Mouse (Mus musculus): ENCODE results near the gene Mta3.

Mta3 gene

GRCm38 (mm10) chr17:83810285-83810684, 104.3 kb downstream of the Mta3 start:
- DNase-seq (ENCODE audit: low spot score in 2 of 2): no peak

- DNase-seq (ENCODE audit: low spot score in 2 of 2): peak in 1 of 2 experiments; percentile 27
Observed at GRCm38 (mm10) chr17:83812200-83812944, 106.4 kb downstream of the Mta3 start.

GRCm38 (mm10) chr17:83813050-83813449, 107.1 kb downstream of the Mta3 start:
- DNase-seq (ENCODE audit: low spot score in 2 of 2): no peak

GRCm38 (mm10) chr17:83816996-83817395, 111.0 kb downstream of the Mta3 start:
- no peak for DNase-seq (ENCODE audit: low spot score in 2 of 2)

GRCm38 (mm10) chr17:83819503-83819902, 113.5 kb downstream of the Mta3 start:
- no peak for DNase-seq (ENCODE audit: low spot score in 2 of 2)

GRCm38 (mm10) chr17:83820701-83821100, 114.7 kb downstream of the Mta3 start:
- no peak for DNase-seq (ENCODE audit: low spot score in 2 of 2)

GRCm38 (mm10) chr17:83821876-83822275, 115.9 kb downstream of the Mta3 start:
- DNase-seq (ENCODE audit: low spot score in 2 of 2): no peak

- DNase-seq (ENCODE audit: low spot score in 2 of 2): no peak
Observed at GRCm38 (mm10) chr17:83823835-83824234, 117.9 kb downstream of the Mta3 start.

- DNase-seq (ENCODE audit: low spot score in 2 of 2): no peak
Observed at GRCm38 (mm10) chr17:83829356-83829755, 123.4 kb downstream of the Mta3 start.

GRCm38 (mm10) chr17:83830616-83831292, 124.8 kb downstream of the Mta3 start:
- DNase-seq (ENCODE audit: low spot score in 2 of 2): no peak

GRCm38 (mm10) chr17:83834120-83834519, 128.2 kb downstream of the Mta3 start:
- no peak for DNase-seq (ENCODE audit: low spot score in 2 of 2)

- DNase-seq (ENCODE audit: low spot score in 2 of 2): no peak
Observed at GRCm38 (mm10) chr17:83836048-83836447, 130.1 kb downstream of the Mta3 start.

GRCm38 (mm10) chr17:83837659-83838190, 131.8 kb downstream of the Mta3 start:
- DNase-seq (ENCODE audit: low spot score in 2 of 2): no peak

GRCm38 (mm10) chr17:83839132-83839531, 133.2 kb downstream of the Mta3 start:
- DNase-seq (ENCODE audit: low spot score in 2 of 2): no peak

GRCm38 (mm10) chr17:83841011-83841410, 135.0 kb downstream of the Mta3 start:
- DNase-seq (ENCODE audit: low spot score in 2 of 2): no peak

GRCm38 (mm10) chr17:83843780-83844179, 137.8 kb downstream of the Mta3 start:
- DNase-seq (ENCODE audit: low spot score in 2 of 2): no peak

- no peak for DNase-seq (ENCODE audit: low spot score in 2 of 2)
Observed at GRCm38 (mm10) chr17:83845538-83845937, 139.6 kb downstream of the Mta3 start.

- DNase-seq (ENCODE audit: low spot score in 2 of 2): no peak
Observed at GRCm38 (mm10) chr17:83846301-83847021, 140.5 kb downstream of the Mta3 start.

- DNase-seq (ENCODE audit: low spot score in 2 of 2): no peak
Observed at GRCm38 (mm10) chr17:83847100-83847499, 141.1 kb downstream of the Mta3 start.

GRCm38 (mm10) chr17:83847815-83848214, 141.9 kb downstream of the Mta3 start, which contains the start of gene Haao:
Gene Haao, minus strand, starts transcription at chr17:83847963.
- no peak for DNase-seq (ENCODE audit: low spot score in 2 of 2)

- DNase-seq (ENCODE audit: low spot score in 2 of 2): no peak
Observed at GRCm38 (mm10) chr17:83848482-83848881, 142.5 kb downstream of the Mta3 start.

- no peak for DNase-seq (ENCODE audit: low spot score in 2 of 2)
Observed at GRCm38 (mm10) chr17:83849081-83849675, 143.2 kb downstream of the Mta3 start.
